In the genomic region with DNA sequence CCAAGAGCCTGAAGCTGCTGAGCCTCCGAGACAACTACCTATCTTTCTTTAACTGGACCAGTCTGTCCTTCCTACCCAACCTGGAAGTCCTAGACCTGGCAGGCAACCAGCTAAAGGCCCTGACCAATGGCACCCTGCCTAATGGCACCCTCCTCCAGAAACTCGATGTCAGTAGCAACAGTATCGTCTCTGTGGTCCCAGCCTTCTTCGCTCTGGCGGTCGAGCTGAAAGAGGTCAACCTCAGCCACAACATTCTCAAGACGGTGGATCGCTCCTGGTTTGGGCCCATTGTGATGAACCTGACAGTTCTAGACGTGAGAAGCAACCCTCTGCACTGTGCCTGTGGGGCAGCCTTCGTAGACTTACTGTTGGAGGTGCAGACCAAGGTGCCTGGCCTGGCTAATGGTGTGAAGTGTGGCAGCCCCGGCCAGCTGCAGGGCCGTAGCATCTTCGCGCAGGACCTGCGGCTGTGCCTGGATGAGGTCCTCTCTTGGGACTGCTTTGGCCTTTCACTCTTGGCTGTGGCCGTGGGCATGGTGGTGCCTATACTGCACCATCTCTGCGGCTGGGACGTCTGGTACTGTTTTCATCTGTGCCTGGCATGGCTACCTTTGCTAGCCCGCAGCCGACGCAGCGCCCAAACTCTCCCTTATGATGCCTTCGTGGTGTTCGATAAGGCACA, we compare ENCODE assay signal across 8 mouse cellular contexts. TPM values are rescaled to one million over a fixed set of nuclear protein-coding genes. Genes with fewer than 3 reads are reported as not detected.
DNase-seq lines count a peak whose midpoint lies in the region; ATAC-seq and TF ChIP-seq lines count a peak whose summit lies in the region.

No protein-coding gene starts in this region.

- H3K36me3 ChIP-seq in lung, embryonic 16.5 days (ENCODE audit: control insufficient read depth, insufficient read depth, low read length): no peaks in the 10 kb centered on the region
- H3K36me3 ChIP-seq in forebrain, embryonic 13.5 days (ENCODE audit: poor library complexity, severe bottlenecking): no peaks in the 10 kb centered on the region
- no peaks in the 10 kb centered on the region for H3K36me3 ChIP-seq in limb, embryonic 12.5 days
- no peaks in the 10 kb centered on the region for H3K36me3 ChIP-seq in small intestine, adult 2 months (ENCODE audit: control insufficient read depth, insufficient read depth, low read length)

- no peak for DNase-seq in lung, postnatal 4 days
- no peak for DNase-seq in ovary, postnatal 10 days (ENCODE audit: low spot score)
- DNase-seq in gastrocnemius, adult 8-10 months (ENCODE audit: low spot score in 2 of 2): no peak
- DNase-seq in layer of hippocampus, adult 11-12 months (ENCODE audit: low spot score): no peak

- H3K27me3 ChIP-seq in lung, embryonic 16.5 days (ENCODE audit: control insufficient read depth, insufficient read depth, low read depth, low read length): peaks cover 4% of the 10 kb centered on the region
- H3K27me3 ChIP-seq in forebrain, embryonic 13.5 days: peaks cover 16% of the 10 kb centered on the region
- H3K27me3 ChIP-seq in limb, embryonic 12.5 days: peaks cover 37% of the 10 kb centered on the region
- H3K27me3 ChIP-seq in small intestine, adult 2 months (ENCODE audit: control insufficient read depth, insufficient read depth, low read length): no peaks in the 10 kb centered on the region

- H3K27ac ChIP-seq in lung, embryonic 16.5 days (ENCODE audit: low read length): peak overlapping the region; percentile 26; the same call in 1 of the 2 replicates
- no peak overlapping the region for H3K27ac ChIP-seq in forebrain, embryonic 13.5 days
- no peak overlapping the region for H3K27ac ChIP-seq in limb, embryonic 12.5 days
- H3K27ac ChIP-seq in small intestine, adult 2 months (ENCODE audit: insufficient read depth, low read depth, low read length): 0 out of 2 replicates have a peak overlapping the region, but pooled peaks have one; percentile 24

- H3K9ac ChIP-seq in lung, embryonic 16.5 days (ENCODE audit: low read length): peak overlapping the region; percentile 53
- peak overlapping the region; percentile 57 for H3K9ac ChIP-seq in forebrain, embryonic 13.5 days
- H3K9ac ChIP-seq in limb, embryonic 12.5 days (replicated peaks): peak overlapping the region; percentile 40; the same call in 1 of the 2 replicates

- ATAC-seq in lung, embryonic 16.5 days (ENCODE audit: low read depth): peak; percentile 4; the same call in 1 of the 2 replicates
- ATAC-seq in forebrain, embryonic 13.5 days: peak; percentile 6; the same call in 1 of the 2 replicates
- ATAC-seq in limb, embryonic 12.5 days (ENCODE audit: insufficient number of reproducible peaks, insufficient read depth, low FRiP score, low TSS enrichment, low read depth): 0 out of 2 replicates have a peak, but pooled peaks have one; percentile 7

- no peaks in the 10 kb centered on the region for H3K9me3 ChIP-seq in lung, embryonic 16.5 days (ENCODE audit: control insufficient read depth, low read length)
- no peaks in the 10 kb centered on the region for H3K9me3 ChIP-seq in forebrain, embryonic 13.5 days (replicated peaks)
- no peaks in the 10 kb centered on the region for H3K9me3 ChIP-seq in limb, embryonic 12.5 days

- TF ChIP-seq POLR2A in small intestine, adult 2 months (IDR thresholded peaks at IDR 0.05; ENCODE audit: low read depth, low read length): no peak

- H3K4me3 ChIP-seq in lung, embryonic 16.5 days (ENCODE audit: low read length): peak overlapping the region; percentile 41
- H3K4me3 ChIP-seq in forebrain, embryonic 13.5 days: peak overlapping the region; percentile 38
- H3K4me3 ChIP-seq in limb, embryonic 12.5 days (replicated peaks): peak overlapping the region; percentile 42
- peak overlapping the region; percentile 45 for H3K4me3 ChIP-seq in small intestine, adult 2 months (ENCODE audit: low read depth, low read length)

- H3K4me1 ChIP-seq in lung, embryonic 16.5 days (replicated peaks; ENCODE audit: control insufficient read depth, insufficient read depth, low read length): peaks cover 9% of the 10 kb centered on the region; the same call in 1 of the 2 replicates
- H3K4me1 ChIP-seq in forebrain, embryonic 13.5 days: peaks cover 9% of the 10 kb centered on the region
- H3K4me1 ChIP-seq in limb, embryonic 12.5 days (replicated peaks): peaks cover 11% of the 10 kb centered on the region
- H3K4me1 ChIP-seq in small intestine, adult 2 months (ENCODE audit: control insufficient read depth, insufficient read depth, insufficient read length, low read length): peaks cover 11% of the 10 kb centered on the region

- H3K4me2 ChIP-seq in lung, embryonic 16.5 days (ENCODE audit: low read depth, low read length): peak overlapping the region; percentile 65
- peak overlapping the region; percentile 77 for H3K4me2 ChIP-seq in forebrain, embryonic 13.5 days
- peak overlapping the region; percentile 74 for H3K4me2 ChIP-seq in limb, embryonic 12.5 days

- 50% methylated on average over 24 of the region's 24 CpGs for WGBS in lung, embryonic 16.5 days
- 58% methylated on average over 24 of the region's 24 CpGs for WGBS in forebrain, embryonic 13.5 days
- WGBS in limb, embryonic 12.5 days: 56% methylated on average over 24 of the region's 24 CpGs
- 62% methylated on average over 24 of the region's 24 CpGs for WGBS in small intestine, adult 2 months

- TF ChIP-seq CTCF in small intestine, adult 2 months (IDR thresholded peaks at IDR 0.05; ENCODE audit: extremely low read depth, insufficient read length, insufficient replicate concordance, low read depth, low read length): no peak

RNA-seq across cellular contexts. Expression of gene Tlr9, which starts 3.2 kb away (rescaled TPM):
- 0.11 TPM in 1 of 2 replicates, not detected in the other for polyA plus RNA-seq in lung, embryonic 16.5 days (2015; fragmentation: Nextera tagmentation; extraction: Ambion mirVana)
- not detected in 2 replicates for polyA plus RNA-seq in forebrain, embryonic 13.5 days (2015; fragmentation: Nextera tagmentation; extraction: Ambion mirVana)
- not detected in 2 replicates for polyA plus RNA-seq in limb, embryonic 12.5 days (2016; fragmentation: Nextera tagmentation; extraction: Ambion mirVana)
- polyA plus RNA-seq in small intestine, adult 2 months (2012; rRNA removed): 3.3 and 3.8 TPM in 2 replicates
- under 1 TPM in 3 of 4 experiments, not detected in 1; 0.10 to 0.43 (median 0.19) TPM for total RNA-seq in gastrocnemius, adult 8-10 months (2022)

RNA-seq across cellular contexts. Expression of gene Twf2, which starts 22.7 kb away (rescaled TPM):
- polyA plus RNA-seq in lung, embryonic 16.5 days (2015; fragmentation: Nextera tagmentation; extraction: Ambion mirVana): 69.8 and 69.9 TPM in 2 replicates
- 48.0 and 51.7 TPM in 2 replicates for polyA plus RNA-seq in forebrain, embryonic 13.5 days (2015; fragmentation: Nextera tagmentation; extraction: Ambion mirVana)
- 62.1 and 69.8 TPM in 2 replicates for polyA plus RNA-seq in limb, embryonic 12.5 days (2016; fragmentation: Nextera tagmentation; extraction: Ambion mirVana)
- polyA plus RNA-seq in small intestine, adult 2 months (2012; rRNA removed): 13.7 and 21.2 TPM in 2 replicates
- 100 to 1,000 TPM; 129 to 168 (median 143) TPM for total RNA-seq in gastrocnemius, adult 8-10 months (2022)

RNA-seq across cellular contexts. Expression of gene Alas1, which starts 22.8 kb away (rescaled TPM):
- polyA plus RNA-seq in lung, embryonic 16.5 days (2015; fragmentation: Nextera tagmentation; extraction: Ambion mirVana): 139 and 145 TPM in 2 replicates
- polyA plus RNA-seq in forebrain, embryonic 13.5 days (2015; fragmentation: Nextera tagmentation; extraction: Ambion mirVana): 86.8 and 87.7 TPM in 2 replicates
- polyA plus RNA-seq in limb, embryonic 12.5 days (2016; fragmentation: Nextera tagmentation; extraction: Ambion mirVana): 89.3 and 95.0 TPM in 2 replicates
- polyA plus RNA-seq in small intestine, adult 2 months (2012; rRNA removed): 117 and 156 TPM in 2 replicates
- total RNA-seq in gastrocnemius, adult 8-10 months (2022): 100 to 1,000 TPM; 175 to 200 (median 179) TPM

RNA-seq across cellular contexts. Expression of gene Ppm1m, which starts 26.1 kb away (rescaled TPM):
- 53.1 and 56.7 TPM in 2 replicates for polyA plus RNA-seq in lung, embryonic 16.5 days (2015; fragmentation: Nextera tagmentation; extraction: Ambion mirVana)
- polyA plus RNA-seq in forebrain, embryonic 13.5 days (2015; fragmentation: Nextera tagmentation; extraction: Ambion mirVana): 19.5 and 20.1 TPM in 2 replicates
- polyA plus RNA-seq in limb, embryonic 12.5 days (2016; fragmentation: Nextera tagmentation; extraction: Ambion mirVana): 60.4 and 60.7 TPM in 2 replicates
- polyA plus RNA-seq in small intestine, adult 2 months (2012; rRNA removed): 10.7 and 14.9 TPM in 2 replicates
- 1 to 10 TPM; 2.3 to 4.5 (median 3.3) TPM for total RNA-seq in gastrocnemius, adult 8-10 months (2022)

RNA-seq across cellular contexts. Expression of gene Wdr82, which starts 54.9 kb away (rescaled TPM):
- 16.3 and 17.5 TPM in 2 replicates for polyA plus RNA-seq in lung, embryonic 16.5 days (2015; fragmentation: Nextera tagmentation; extraction: Ambion mirVana)
- polyA plus RNA-seq in forebrain, embryonic 13.5 days (2015; fragmentation: Nextera tagmentation; extraction: Ambion mirVana): 33.8 and 40.1 TPM in 2 replicates
- polyA plus RNA-seq in limb, embryonic 12.5 days (2016; fragmentation: Nextera tagmentation; extraction: Ambion mirVana): 30.1 and 31.3 TPM in 2 replicates
- 16.9 and 33.1 TPM in 2 replicates for polyA plus RNA-seq in small intestine, adult 2 months (2012; rRNA removed)
- total RNA-seq in gastrocnemius, adult 8-10 months (2022): 10 to 100 TPM; 15.4 to 25.2 (median 18.1) TPM

Comparison
In these comparisons a context has a peak if more than half of its experiments do, and no peak if none do; other contexts are left out.
1. H3K27ac ChIP-seq: peak in lung, embryonic 16.5 days (single experiment) and small intestine, adult 2 months (single experiment); none in forebrain, embryonic 13.5 days (single experiment) and limb, embryonic 12.5 days (single experiment).
2. Peak in every context shown above with its lines, with median percentiles within 50 percentile points of each other: ATAC-seq, H3K4me2 ChIP-seq, H3K4me3 ChIP-seq and H3K9ac ChIP-seq.